Mouse (Mus musculus): ENCODE measurements at regions not wholly inside any gene's neighbourhood (a gene's known extent, or its start where the extent isn't known, plus 50 kb on each side); places are given as distances from the start of the nearest gene placed in this dataset.

DNA sequence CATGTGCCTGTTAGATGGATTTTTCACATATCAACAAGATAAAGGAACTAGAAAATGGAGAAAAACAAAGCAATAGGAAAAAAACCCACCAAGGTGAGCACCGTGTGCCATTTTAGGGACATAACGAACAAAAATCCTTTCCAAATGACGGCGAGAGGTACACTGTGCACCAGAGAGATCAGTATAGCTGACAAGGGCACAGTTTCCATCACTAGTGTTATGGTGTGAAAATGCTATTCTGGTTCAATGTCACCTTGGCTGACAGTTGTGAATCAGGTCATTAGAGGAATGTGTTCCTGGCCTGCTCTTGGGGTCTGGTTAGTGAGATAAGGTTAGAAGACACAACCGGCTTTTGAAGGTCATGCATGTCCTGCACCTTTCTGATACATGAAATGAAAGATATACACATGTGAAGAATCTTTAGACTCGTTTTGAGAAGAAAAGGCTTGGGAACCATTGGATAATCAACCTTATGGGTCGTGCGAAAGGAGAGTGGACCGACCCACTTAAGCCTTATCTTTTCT, 76.5 kb upstream of the P2ry1 start:
- Histone ChIP-seq H3K36me3 (ENCODE audit: insufficient read depth, low read length) (no peaks in the 10 kb centered on the region), H3K4me2 (replicated peaks; ENCODE audit: low read depth, low read length) (no peak overlapping the region), H3K4me1 (ENCODE audit: insufficient read depth, low read depth, low read length) (no peaks in the 10 kb centered on the region), H3K9me3 (ENCODE audit: low read length) (no peaks in the 10 kb centered on the region), H3K27ac (ENCODE audit: low read length) (no peak overlapping the region), H3K27me3 (replicated peaks; ENCODE audit: insufficient read depth, low read length) (no peaks in the 10 kb centered on the region), H3K4me3 (ENCODE audit: low read depth, low read length) (no peak overlapping the region), H3K9ac (replicated peaks; ENCODE audit: low read depth) (no peak overlapping the region)
- WGBS, result 83% methylated on average over 9 of the region's 9 CpGs
- DNase-seq (ENCODE audit: low spot score) (no peak), ATAC-seq (no peak)
- no peak for TF ChIP-seq CTCF (IDR thresholded peaks at IDR 0.05)
- no peak for TF ChIP-seq EP300 (IDR thresholded peaks at IDR 0.05)

DNA sequence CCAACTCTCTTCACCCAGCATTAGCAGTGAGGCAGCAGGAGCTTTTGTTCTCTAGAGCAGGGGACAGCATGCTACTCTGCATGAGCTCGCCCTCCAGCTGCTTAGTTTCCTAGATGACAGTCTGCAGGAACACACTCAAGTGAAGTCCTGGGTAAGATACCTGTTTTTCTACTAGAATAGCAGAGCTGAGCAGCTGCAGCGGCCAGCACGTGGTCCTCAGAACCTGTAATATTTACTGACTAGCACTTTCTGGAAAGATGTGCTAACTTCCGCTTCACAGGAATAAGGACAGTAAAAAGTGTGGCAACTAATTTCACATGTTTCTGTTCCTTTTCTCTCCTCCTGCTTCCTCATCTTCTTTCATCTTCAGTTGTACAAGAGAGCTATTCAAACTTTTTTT, 73.7 kb upstream of the P2ry1 start:
- no peak for ATAC-seq
- WGBS, result 34% methylated on average over 4 of the region's 4 CpGs
- H3K4me1 ChIP-seq (ENCODE audit: insufficient read depth, low read depth, low read length), result no peaks in the 10 kb centered on the region
- H3K4me3 ChIP-seq (ENCODE audit: low read depth, low read length), result no peak overlapping the region
- H3K27ac ChIP-seq (ENCODE audit: low read length), result no peak overlapping the region
- H3K9me3 ChIP-seq (ENCODE audit: low read length), result no peaks in the 10 kb centered on the region
- no peak overlapping the region for H3K4me2 ChIP-seq (replicated peaks; ENCODE audit: low read depth, low read length)
- peak; percentile 8 for DNase-seq (ENCODE audit: low spot score)
- no peaks in the 10 kb centered on the region for H3K36me3 ChIP-seq (ENCODE audit: insufficient read depth, low read length)
- H3K27me3 ChIP-seq (replicated peaks; ENCODE audit: insufficient read depth, low read length), result no peaks in the 10 kb centered on the region
- H3K9ac ChIP-seq (replicated peaks; ENCODE audit: low read depth), result no peak overlapping the region
- TF ChIP-seq CTCF (IDR thresholded peaks at IDR 0.05) (no peak), EP300 (IDR thresholded peaks at IDR 0.05) (no peak)

DNA sequence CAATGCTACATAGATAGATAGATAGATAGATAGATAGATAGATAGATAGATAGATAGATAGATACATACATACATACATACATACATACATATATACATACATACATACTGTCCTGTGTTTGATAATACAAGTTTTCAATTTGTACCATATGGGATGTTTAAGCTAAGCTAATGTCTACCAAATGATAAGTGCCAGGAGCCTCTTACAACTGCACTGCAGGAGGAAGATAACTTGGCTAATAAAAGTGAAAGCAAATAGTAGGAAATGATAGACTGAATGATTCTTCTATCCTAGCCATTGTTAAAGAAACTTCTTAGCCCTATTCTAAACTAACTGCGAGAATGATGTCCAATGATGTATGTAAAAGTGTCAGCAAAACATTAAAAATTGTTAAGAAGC, 68.1 kb upstream of the P2ry1 start:
- H3K27me3 ChIP-seq (replicated peaks; ENCODE audit: insufficient read depth, low read length), result no peaks in the 10 kb centered on the region
- ATAC-seq (no peak), DNase-seq (ENCODE audit: low spot score) (no peak)
- H3K4me1 ChIP-seq (ENCODE audit: insufficient read depth, low read depth, low read length), result no peaks in the 10 kb centered on the region
- no peak overlapping the region for H3K4me3 ChIP-seq (ENCODE audit: low read depth, low read length)
- H3K9ac ChIP-seq (replicated peaks; ENCODE audit: low read depth), result no peak overlapping the region
- no peak overlapping the region for H3K4me2 ChIP-seq (replicated peaks; ENCODE audit: low read depth, low read length)
- no peaks in the 10 kb centered on the region for H3K9me3 ChIP-seq (ENCODE audit: low read length)
- no peak for TF ChIP-seq EP300 (IDR thresholded peaks at IDR 0.05)
- TF ChIP-seq CTCF (IDR thresholded peaks at IDR 0.05), result no peak
- WGBS, result 75% methylated on average over 1 of the region's 1 CpGs
- H3K27ac ChIP-seq (ENCODE audit: low read length), result no peak overlapping the region
- no peaks in the 10 kb centered on the region for H3K36me3 ChIP-seq (ENCODE audit: insufficient read depth, low read length)

GRCm38 (mm10) chr3:60941451-60941850, 61.1 kb upstream of the P2ry1 start:
- DNase-seq (ENCODE audit: low spot score) (no peak), ATAC-seq (no peak)
- Histone ChIP-seq H3K9ac (replicated peaks; ENCODE audit: low read depth) (no peak overlapping the region), H3K27ac (ENCODE audit: low read length) (no peak overlapping the region), H3K4me2 (replicated peaks; ENCODE audit: low read depth, low read length) (no peak overlapping the region), H3K27me3 (replicated peaks; ENCODE audit: insufficient read depth, low read length) (no peaks in the 10 kb centered on the region), H3K4me3 (ENCODE audit: low read depth, low read length) (no peak overlapping the region), H3K9me3 (ENCODE audit: low read length) (no peaks in the 10 kb centered on the region), H3K36me3 (ENCODE audit: insufficient read depth, low read length) (no peaks in the 10 kb centered on the region), H3K4me1 (ENCODE audit: insufficient read depth, low read depth, low read length) (no peaks in the 10 kb centered on the region)
- no peak for TF ChIP-seq EP300 (IDR thresholded peaks at IDR 0.05)
- TF ChIP-seq CTCF (IDR thresholded peaks at IDR 0.05), result no peak
- WGBS, result 68% methylated on average over 2 of the region's 2 CpGs

DNA sequence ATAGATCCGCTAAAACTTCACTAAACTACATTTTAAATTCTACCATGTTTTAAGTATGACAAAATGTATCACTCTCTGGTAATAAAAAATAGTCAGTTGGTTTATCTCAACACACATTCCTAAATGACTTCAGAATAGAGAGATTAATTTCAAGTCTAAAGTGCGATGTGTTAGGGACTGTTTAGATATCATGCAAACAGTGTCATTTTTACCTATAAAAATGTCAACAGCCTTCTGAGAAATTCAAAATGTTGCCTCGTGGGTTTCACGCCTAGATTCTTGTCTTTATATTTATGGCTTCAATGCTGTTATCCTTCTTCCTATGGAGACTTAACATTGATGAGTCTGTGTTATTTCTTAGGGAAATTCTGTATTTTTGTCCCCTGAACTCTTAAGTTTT, 53.7 kb upstream of the P2ry1 start:
- no peak for DNase-seq (ENCODE audit: low spot score)
- Histone ChIP-seq H3K27me3 (replicated peaks; ENCODE audit: insufficient read depth, low read length) (no peaks in the 10 kb centered on the region), H3K27ac (ENCODE audit: low read length) (no peak overlapping the region), H3K36me3 (ENCODE audit: insufficient read depth, low read length) (no peaks in the 10 kb centered on the region), H3K9ac (replicated peaks; ENCODE audit: low read depth) (no peak overlapping the region), H3K4me3 (ENCODE audit: low read depth, low read length) (no peak overlapping the region), H3K4me2 (replicated peaks; ENCODE audit: low read depth, low read length) (no peak overlapping the region), H3K9me3 (ENCODE audit: low read length) (no peaks in the 10 kb centered on the region), H3K4me1 (ENCODE audit: insufficient read depth, low read depth, low read length) (no peaks in the 10 kb centered on the region)
- ATAC-seq, result no peak
- 52% methylated on average over 4 of the region's 4 CpGs for WGBS
- TF ChIP-seq CTCF (IDR thresholded peaks at IDR 0.05), result no peak
